Mouse (Mus musculus) liver, embryonic 12.5 days (tissue): ENCODE results near the gene Cryaa. TPM values are rescaled to one million over a fixed set of nuclear protein-coding genes. Genes with fewer than 3 reads are reported as not detected.

Experiments
- ATAC-seq: fragments of 200-750 bp; cut with Nextera tagmentation; 2 replicates; pipeline ENCODE4 v1.8.0; 2017; ENCODE audit warnings: moderate number of reproducible peaks, mild to moderate bottlenecking, moderate library complexity
- H3K27ac ChIP-seq: fragments of 300-500 bp; sonication (generic); 2 replicates; pipeline ENCODE4 v1.5.1; 2016; ENCODE audit warnings: mild to moderate bottlenecking
- H3K27me3 ChIP-seq: fragments of 300-500 bp; sonication (generic); replicated peaks from 2 replicates; pipeline ENCODE4 v1.6.1; 2016; ENCODE audit warnings: mild to moderate bottlenecking, moderate library complexity
- H3K36me3 ChIP-seq: fragments of 300-500 bp; sonication (generic); 2 replicates; pipeline ENCODE4 v1.6.1; 2016; ENCODE audit warnings: mild to moderate bottlenecking, moderate library complexity
- H3K4me1 ChIP-seq: fragments of 300-500 bp; sonication (generic); 2 replicates; pipeline ENCODE4 v1.6.1; 2016
- H3K4me2 ChIP-seq: fragments of 300-500 bp; sonication (generic); 2 replicates; pipeline ENCODE4 v1.6.1; 2016; ENCODE audit warnings: mild to moderate bottlenecking, moderate library complexity
- H3K4me3 ChIP-seq: fragments of 300-500 bp; sonication (generic); 2 replicates; pipeline ENCODE4 v1.5.1; 2016; ENCODE audit warnings: mild to moderate bottlenecking, moderate library complexity
- H3K9ac ChIP-seq: fragments of 300-500 bp; sonication (generic); 2 replicates; pipeline ENCODE4 v1.6.1; 2016; ENCODE audit warnings: mild to moderate bottlenecking, moderate library complexity
- H3K9me3 ChIP-seq: fragments of 300-500 bp; sonication (generic); replicated peaks from 2 replicates; pipeline ENCODE4 v1.6.1; 2016; ENCODE audit warnings: mild to moderate bottlenecking, moderate library complexity
- WGBS: fragments of 180-500 bp; shearing (Covaris S2); methylation state at CpG from one replicate; pipeline ENCODE4 v1.1.7; 2016; ENCODE audit not compliant: insufficient replicate concordance; 5-methylcytosine and 5-hydroxymethylcytosine counted together
- polyA plus RNA-seq: library from polyadenylated mRNA; unstranded; fragments of >200 nt; fragmentation: Nextera tagmentation; extraction: Ambion mirVana; gene quantifications from 2 replicates; pipeline ENCODE4 v1.2.1, GENCODE M21; 2016

Gene Cryaa
- polyA plus RNA-seq, 1 experiment from 2014 or later: not detected

DNA sequence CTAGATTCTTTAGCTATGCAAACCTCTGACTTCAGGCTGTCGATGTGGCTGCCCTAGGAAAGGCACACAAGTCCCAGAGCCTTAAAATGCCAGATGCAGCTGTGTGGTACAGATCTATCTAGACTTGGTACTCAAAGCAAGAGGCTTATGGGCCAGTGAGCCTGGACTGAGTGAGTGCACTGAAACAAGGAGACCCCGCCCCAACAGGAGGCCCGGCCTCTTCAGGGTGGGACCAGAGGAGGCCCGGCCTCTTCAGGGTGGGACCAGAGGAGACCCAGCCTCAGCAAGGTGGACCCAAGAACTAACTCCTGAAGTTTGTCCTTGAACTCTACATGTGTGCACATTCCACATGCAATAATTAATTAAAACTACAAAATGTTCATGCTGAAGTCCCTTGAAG lies 34.7 kb upstream of the Cryaa start:
- WGBS: 56% methylated on average over 4 of the region's 4 CpGs

DNA sequence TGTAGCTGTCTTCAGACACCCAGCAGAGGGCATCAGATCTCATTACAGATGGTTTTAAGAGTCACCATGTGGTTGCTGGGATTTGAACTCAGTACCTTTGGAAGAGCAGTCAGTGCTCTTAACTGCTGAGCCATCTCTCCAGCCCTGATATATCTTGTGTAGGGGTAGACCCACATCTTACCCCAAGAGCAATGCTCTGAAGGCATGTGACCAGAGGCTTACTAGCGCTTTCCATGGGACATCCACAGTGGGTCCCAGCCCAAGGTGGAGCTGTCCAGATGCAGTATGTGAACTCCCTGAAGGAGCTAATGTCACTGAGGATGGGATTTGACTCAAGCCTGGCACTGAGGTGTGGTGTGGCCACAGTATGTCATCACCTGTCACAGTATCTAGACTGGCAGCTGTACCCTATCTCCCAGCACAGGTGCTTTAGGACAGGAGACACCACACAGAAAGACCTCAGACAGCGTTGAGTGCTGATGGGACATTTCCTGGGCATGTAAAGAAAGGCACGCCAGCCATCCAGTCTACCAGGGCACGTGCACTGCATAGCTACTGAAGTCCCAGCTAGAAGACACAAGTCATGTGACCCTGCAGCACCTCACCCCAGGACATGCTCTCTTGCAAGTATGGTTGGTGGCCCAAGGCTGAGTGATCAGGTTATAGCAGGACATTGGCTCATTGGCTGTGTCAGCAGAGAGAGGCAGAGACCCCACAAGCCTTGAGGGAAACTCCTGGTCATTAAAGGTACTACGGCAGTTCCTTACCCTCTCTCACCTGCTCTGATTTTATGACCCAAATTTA lies 31.2 kb upstream of the Cryaa start:
- H3K9me3 ChIP-seq: no peaks in the 10 kb centered on the region
- WGBS: 85% methylated on average over 5 of the region's 5 CpGs
- no peaks in the 10 kb centered on the region for H3K27me3 ChIP-seq
- ATAC-seq: peak; percentile 53
- H3K4me1 ChIP-seq: no peaks in the 10 kb centered on the region
- peaks cover 55% of the 10 kb centered on the region for H3K36me3 ChIP-seq
- H3K4me2 ChIP-seq: no peak overlapping the region
- H3K4me3 ChIP-seq: no peak overlapping the region
- no peak overlapping the region for H3K9ac ChIP-seq
- H3K27ac ChIP-seq: no peak overlapping the region

More for the DNA sequence above, 34.7 kb upstream of the Cryaa start:
- ATAC-seq: no peak
- no peak overlapping the region for H3K4me2 ChIP-seq
- no peak overlapping the region for H3K27ac ChIP-seq
- H3K4me3 ChIP-seq: no peak overlapping the region
- H3K27me3 ChIP-seq: peaks cover 19% of the 10 kb centered on the region
- H3K9ac ChIP-seq: no peak overlapping the region
- no peaks in the 10 kb centered on the region for H3K4me1 ChIP-seq
- H3K36me3 ChIP-seq: peaks cover 20% of the 10 kb centered on the region
- H3K9me3 ChIP-seq: no peaks in the 10 kb centered on the region

DNA sequence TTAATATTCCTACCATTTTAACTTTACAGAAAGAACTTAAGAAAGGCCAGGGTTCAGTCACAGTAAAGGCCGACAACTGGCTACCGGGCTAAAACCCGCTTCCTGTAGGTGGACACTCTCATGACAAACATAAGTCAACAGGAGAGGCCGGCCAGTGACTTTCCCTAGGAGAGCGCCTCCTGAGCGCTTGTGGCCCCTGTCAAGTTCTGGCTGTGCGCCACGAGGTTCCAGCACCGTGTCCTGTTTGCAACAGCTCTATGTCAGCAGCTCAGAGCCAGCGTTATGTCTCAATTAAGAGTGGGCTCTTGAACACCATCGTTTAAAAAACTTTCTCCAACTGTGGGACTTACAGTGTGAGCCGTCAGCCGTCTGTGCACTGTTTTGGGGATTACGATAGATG lies 25.5 kb upstream of the Cryaa start:
- H3K27ac ChIP-seq: no peak overlapping the region
- no peak overlapping the region for H3K9ac ChIP-seq
- WGBS: 87% methylated on average over 14 of the region's 14 CpGs
- no peak overlapping the region for H3K4me2 ChIP-seq
- no peaks in the 10 kb centered on the region for H3K27me3 ChIP-seq
- H3K9me3 ChIP-seq: no peaks in the 10 kb centered on the region
- no peak overlapping the region for H3K4me3 ChIP-seq
- no peak for ATAC-seq
- peaks cover 99% of the 10 kb centered on the region for H3K36me3 ChIP-seq
- H3K4me1 ChIP-seq: peaks cover 30% of the 10 kb centered on the region

DNA sequence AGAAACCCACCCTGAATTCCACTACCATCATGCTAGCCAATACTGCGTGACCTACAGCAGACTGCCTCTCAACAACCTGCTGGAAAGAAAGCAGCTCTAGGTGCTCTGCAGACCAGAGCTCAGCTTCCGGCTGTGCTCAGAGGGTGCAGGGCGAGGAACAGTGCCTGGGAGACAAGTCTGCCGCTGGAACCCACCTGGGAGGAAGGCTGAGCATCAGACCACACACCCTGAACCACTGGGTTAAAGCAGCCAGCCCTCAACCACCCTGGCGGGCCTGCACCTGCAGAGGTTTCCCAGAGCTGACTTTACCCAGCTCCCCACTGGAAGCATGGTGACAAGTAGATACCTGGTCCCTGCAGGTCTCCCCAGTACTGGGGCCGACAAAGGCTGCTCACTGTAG lies 24.3 kb upstream of the Cryaa start:
- H3K27me3 ChIP-seq: no peaks in the 10 kb centered on the region
- no peak overlapping the region for H3K4me3 ChIP-seq
- H3K36me3 ChIP-seq: peaks cover 92% of the 10 kb centered on the region
- H3K4me2 ChIP-seq: no peak overlapping the region
- no peak for ATAC-seq
- H3K4me1 ChIP-seq: peaks cover 36% of the 10 kb centered on the region
- no peaks in the 10 kb centered on the region for H3K9me3 ChIP-seq
- no peak overlapping the region for H3K9ac ChIP-seq
- WGBS: 82% methylated on average over 6 of the region's 6 CpGs
- no peak overlapping the region for H3K27ac ChIP-seq

DNA sequence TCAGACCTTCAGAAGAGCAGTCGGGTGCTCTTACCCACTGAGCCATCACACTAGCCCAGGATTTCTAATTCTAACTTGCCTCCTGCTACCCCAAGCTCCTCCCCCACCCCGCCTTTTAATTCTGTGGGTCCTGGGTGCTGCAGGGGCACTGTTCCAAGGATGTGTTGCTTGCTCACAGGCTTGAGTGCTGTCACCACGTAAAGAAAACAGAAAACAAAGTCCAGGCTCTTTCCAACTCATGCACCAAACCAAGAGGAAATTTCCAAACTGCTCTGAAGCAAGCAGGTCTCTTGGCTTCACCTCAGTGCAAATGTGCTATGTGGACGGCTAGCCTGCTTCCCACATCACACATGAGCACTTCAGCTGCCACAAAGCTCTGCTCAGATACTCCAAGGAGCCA lies 22.2 kb upstream of the Cryaa start:
- H3K27me3 ChIP-seq: no peaks in the 10 kb centered on the region
- peaks cover 49% of the 10 kb centered on the region for H3K4me1 ChIP-seq
- no peaks in the 10 kb centered on the region for H3K9me3 ChIP-seq
- peaks cover 71% of the 10 kb centered on the region for H3K36me3 ChIP-seq
- H3K4me2 ChIP-seq: no peak overlapping the region
- 78% methylated on average over 4 of the region's 4 CpGs for WGBS
- H3K27ac ChIP-seq: 0 out of 2 replicates have a peak overlapping the region, but pooled peaks have one; percentile 1
- ATAC-seq: no peak
- no peak overlapping the region for H3K9ac ChIP-seq
- no peak overlapping the region for H3K4me3 ChIP-seq

DNA sequence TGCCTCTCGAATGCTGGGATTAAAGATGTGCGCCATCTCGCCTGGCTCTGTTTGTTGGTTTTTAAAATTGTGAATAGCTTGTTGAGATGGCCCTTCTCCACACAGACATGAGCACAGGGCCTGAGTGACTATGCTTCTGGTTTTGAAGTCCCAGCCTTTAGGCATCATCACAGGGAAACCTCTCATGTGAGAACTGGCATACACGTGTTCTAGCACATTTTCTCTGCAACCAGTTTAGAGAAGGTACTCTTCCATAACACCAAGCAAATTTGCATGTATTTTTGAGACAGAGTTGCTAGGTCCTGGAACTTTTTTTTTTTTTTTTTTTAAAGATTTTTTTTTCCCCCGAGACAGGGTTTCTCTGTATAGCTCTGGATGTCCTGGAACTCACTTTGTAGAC lies 20.9 kb upstream of the Cryaa start:
- Histone ChIP-seq H3K9ac (peak overlapping the region; percentile 92), H3K4me1 (peaks cover 49% of the 10 kb centered on the region), H3K27ac (0 out of 2 replicates have a peak overlapping the region, but pooled peaks have one; percentile 4), H3K4me2 (peak overlapping the region; percentile 87), H3K4me3 (peak overlapping the region; percentile 86; the same call in 1 of the 2 replicates), H3K27me3 (no peaks in the 10 kb centered on the region), H3K9me3 (no peaks in the 10 kb centered on the region), H3K36me3 (peaks cover 58% of the 10 kb centered on the region)
- WGBS: 85% methylated on average over 5 of the region's 5 CpGs
- ATAC-seq: no peak

DNA sequence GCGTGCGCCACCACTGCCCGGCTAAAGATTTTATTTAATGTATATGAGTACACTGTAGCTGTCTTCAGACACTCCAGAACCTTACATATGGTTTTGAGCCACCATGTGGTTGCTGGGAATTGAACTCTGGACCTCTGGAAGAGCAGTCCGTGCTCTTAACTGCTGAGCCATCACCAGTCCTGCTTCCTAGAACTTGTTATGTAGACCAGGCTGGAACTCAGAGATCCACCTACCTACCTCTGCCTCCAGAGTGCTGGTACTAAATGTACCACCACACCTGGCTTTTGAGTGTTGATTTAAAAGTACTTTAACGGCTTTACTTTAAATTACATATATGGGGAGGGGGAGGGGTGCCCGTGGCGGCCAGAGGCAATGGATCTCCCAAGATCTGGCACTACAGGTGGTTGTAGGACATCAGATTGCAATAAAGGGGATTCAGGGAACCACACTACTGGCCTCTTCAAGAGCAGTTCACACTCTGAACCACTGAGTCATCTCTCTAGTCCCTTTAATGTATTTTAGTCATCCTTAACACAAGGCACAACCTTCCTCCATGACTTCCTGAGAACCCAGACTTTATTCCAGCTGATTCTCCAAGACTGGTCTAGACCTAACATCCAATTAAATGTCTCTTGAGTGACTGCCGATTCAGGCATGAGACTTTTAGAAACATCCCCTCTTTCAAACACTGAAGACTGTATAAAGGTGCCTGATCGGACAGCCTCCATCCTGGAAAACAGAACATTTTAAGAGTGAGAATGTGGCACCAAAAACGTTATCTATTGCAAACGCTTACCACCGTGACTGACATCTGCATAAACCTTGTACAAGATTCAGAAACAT lies 20.2 kb upstream of the Cryaa start:
- peak overlapping the region; percentile 86 for H3K4me3 ChIP-seq
- peaks cover 51% of the 10 kb centered on the region for H3K36me3 ChIP-seq
- WGBS: 41% methylated on average over 12 of the region's 12 CpGs
- no peaks in the 10 kb centered on the region for H3K27me3 ChIP-seq
- no peak for ATAC-seq
- H3K9me3 ChIP-seq: no peaks in the 10 kb centered on the region
- H3K4me2 ChIP-seq: peak overlapping the region; percentile 87
- peaks cover 49% of the 10 kb centered on the region for H3K4me1 ChIP-seq
- H3K27ac ChIP-seq: peak overlapping the region; percentile 88
- peak overlapping the region; percentile 92 for H3K9ac ChIP-seq

DNA sequence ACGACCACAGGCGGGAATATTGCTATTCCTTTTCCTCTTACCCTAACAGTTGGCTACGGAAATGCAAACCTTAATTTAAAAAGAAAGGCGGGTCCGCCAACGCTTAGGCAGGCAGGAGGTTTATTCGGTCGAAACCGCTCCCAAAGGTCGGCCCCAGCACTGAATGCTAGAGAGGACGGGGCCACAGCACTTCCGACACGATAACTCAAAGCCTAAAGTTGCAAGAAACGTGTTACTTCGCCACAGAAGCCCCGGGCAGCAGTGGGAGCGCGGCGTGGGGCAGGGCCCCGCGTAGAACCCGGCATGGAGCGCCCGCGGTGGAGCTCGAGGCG lies 19.5 kb upstream of the Cryaa start:
- no peak for ATAC-seq
- Histone ChIP-seq H3K4me2 (peak overlapping the region; percentile 87), H3K27me3 (no peaks in the 10 kb centered on the region), H3K9ac (peak overlapping the region; percentile 92), H3K36me3 (peaks cover 43% of the 10 kb centered on the region), H3K4me1 (peaks cover 49% of the 10 kb centered on the region), H3K9me3 (no peaks in the 10 kb centered on the region), H3K4me3 (peak overlapping the region; percentile 86), H3K27ac (peak overlapping the region; percentile 88)
- WGBS: under 1% methylated on average over 27 of the region's 27 CpGs

DNA sequence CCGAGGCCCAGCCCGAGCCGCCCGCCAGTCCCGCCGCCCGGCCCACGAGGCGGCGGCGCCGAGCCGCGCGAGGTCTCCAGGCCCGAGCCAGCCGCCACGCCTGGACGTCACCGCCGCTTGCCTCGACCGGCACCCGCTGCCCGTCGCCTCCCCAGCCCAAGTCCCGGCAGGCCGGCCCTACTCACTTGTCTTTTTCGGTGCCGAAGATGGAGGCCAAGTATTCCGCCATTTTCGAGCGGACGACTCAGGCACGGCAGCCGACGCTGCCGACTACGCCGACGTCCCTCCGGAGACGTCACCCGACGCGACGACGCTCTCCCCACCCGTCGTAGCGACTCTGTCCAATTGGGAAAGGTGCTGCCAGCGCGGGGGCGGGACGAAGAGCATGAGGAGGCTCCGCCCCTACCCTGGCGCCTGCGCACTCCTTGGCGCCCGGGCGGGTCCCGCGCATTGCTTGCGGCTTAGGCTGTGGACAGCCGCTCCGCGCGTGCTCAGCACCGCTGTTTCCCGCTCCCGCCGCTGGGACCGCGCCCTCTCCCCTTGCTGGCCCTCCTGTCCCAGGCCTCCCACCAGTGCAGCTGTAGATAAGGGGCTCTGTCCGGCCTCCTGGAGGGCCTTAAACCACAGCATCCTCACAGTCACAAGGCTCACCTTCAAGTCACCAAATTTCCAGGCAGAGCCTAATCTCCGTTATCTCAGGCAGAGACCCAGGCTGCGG lies 19.0 kb upstream of the Cryaa start, which contains the start of gene U2af1:
TSS of gene U2af1 (minus strand) at position 425 of the 718 bp plus-strand sequence.
- Histone ChIP-seq H3K27me3 (no peaks in the 10 kb centered on the region), H3K4me3 (peak within 1 kb of the TSS; percentile 86), H3K9ac (peak within 1 kb of the TSS; percentile 92), H3K27ac (peak within 1 kb of the TSS; percentile 89), H3K9me3 (no peaks in the 10 kb centered on the region), H3K36me3 (peaks cover 38% of the 10 kb centered on the region), H3K4me1 (peaks cover 44% of the 10 kb centered on the region), H3K4me2 (peak within 1 kb of the TSS; percentile 87)
- under 1% methylated on average over 75 of the region's 77 CpGs for WGBS
- ATAC-seq: peak; percentile 97

DNA sequence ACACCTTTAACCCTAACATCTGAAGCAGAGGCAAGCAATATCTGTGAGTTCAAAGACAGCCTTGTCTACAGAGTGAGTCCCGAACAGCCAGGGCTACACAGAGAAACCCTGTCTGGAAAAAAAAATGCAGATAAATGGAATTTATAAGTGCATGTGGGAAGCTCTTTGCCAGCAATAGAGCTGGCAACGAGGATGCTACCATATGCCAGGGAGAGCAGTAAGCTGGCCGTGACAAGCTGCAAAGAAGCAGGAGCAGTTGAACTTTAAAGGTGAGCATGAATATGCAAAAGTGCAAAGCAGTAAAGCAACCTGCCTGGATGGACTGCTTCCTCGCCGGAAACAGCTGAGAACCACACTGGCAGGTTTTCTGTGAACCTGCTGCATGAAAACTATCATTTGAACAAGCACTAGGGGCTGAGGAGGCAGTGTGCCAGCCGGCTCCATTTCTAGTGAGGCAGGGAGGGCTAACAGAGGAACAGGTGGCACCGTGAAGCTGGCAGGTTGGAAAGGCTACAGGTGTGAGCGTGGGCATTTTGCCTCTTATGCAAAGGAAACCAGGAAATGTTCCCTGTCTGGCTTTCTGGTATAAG lies 16.9 kb upstream of the Cryaa start:
- peaks cover 17% of the 10 kb centered on the region for H3K36me3 ChIP-seq
- ATAC-seq: no peak
- H3K4me3 ChIP-seq: no peak overlapping the region
- 72% methylated on average over 8 of the region's 8 CpGs for WGBS
- peaks cover 36% of the 10 kb centered on the region for H3K4me1 ChIP-seq
- no peak overlapping the region for H3K9ac ChIP-seq
- H3K4me2 ChIP-seq: no peak overlapping the region
- no peak overlapping the region for H3K27ac ChIP-seq
- no peaks in the 10 kb centered on the region for H3K9me3 ChIP-seq
- H3K27me3 ChIP-seq: no peaks in the 10 kb centered on the region; the same call in 1 of the 2 replicates

DNA sequence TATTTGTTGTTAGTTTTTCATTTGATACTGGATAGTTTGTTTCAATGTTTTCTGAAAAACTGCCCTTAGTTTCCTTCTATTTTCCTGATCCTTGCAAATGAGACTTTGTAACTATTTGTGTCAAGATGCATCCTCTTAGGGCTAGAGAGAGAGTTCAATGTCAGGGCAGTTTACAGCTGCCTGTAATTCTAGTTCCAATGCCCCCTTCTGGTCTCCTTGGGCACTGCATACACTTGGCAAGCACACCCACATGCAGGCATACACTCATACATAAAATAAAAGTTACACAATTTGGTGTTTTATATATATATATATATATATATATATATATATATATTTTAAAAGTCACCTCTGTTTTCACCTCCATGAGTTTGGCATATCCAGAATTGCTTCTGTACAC lies 14.8 kb upstream of the Cryaa start:
- Histone ChIP-seq H3K9ac (no peak overlapping the region), H3K9me3 (no peaks in the 10 kb centered on the region), H3K4me2 (no peak overlapping the region), H3K36me3 (no peaks in the 10 kb centered on the region), H3K4me3 (no peak overlapping the region), H3K27ac (no peak overlapping the region), H3K4me1 (peaks cover 17% of the 10 kb centered on the region), H3K27me3 (no peaks in the 10 kb centered on the region; the same call in 1 of the 2 replicates)
- ATAC-seq: no peak
